Comparison of ENCODE assay signal across 8 mouse cellular contexts in the genomic region with DNA sequence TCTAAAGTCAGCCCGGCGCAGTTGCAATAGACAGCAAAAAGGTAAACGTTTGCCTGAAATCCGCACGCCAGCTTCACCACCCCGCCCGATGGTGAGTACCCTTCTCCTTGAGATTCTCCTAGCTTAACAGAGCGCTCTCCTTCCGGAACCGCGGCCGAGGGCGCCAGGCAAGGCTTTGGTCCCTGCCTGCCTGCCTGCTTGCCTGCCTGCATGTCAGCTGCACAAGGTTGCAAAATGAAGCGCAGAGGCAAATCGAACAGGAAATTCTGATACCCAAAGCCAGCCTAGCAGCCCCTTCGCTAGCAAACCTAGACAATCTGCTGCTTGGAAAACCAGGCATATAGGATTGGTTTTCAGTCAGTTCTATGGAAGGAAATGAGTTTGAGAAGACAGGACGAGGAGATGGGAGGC. TPM values are rescaled to one million over a fixed set of nuclear protein-coding genes. Genes with fewer than 3 reads are reported as not detected.
DNase-seq lines count a peak whose midpoint lies in the region; ATAC-seq and TF ChIP-seq lines count a peak whose summit lies in the region.

No protein-coding gene starts in this region.

- H3K9ac ChIP-seq in heart, embryonic 14.5 days (ENCODE audit: low read length) = peak overlapping the region; percentile 75
- peak overlapping the region; percentile 74 for H3K9ac ChIP-seq in neural tube, embryonic 11.5 days (ENCODE audit: low read length)

- peak overlapping the region; percentile 87 for H3K27ac ChIP-seq in layer of hippocampus, adult 2 months
- H3K27ac ChIP-seq in heart, embryonic 14.5 days (replicated peaks in 1 of 2; ENCODE audit: control insufficient read depth in 1 of 2, insufficient read depth in 1 of 2, low read depth in 2 of 2, low read length in 2 of 2) = peak overlapping the region; percentile 41 to 77
- H3K27ac ChIP-seq in neural tube, embryonic 11.5 days (ENCODE audit: low read depth, low read length) = peak overlapping the region; percentile 86

- no peaks in the 10 kb centered on the region for H3K36me3 ChIP-seq in heart, embryonic 14.5 days (ENCODE audit: control insufficient read depth, insufficient read depth, low read length)
- no peaks in the 10 kb centered on the region for H3K36me3 ChIP-seq in neural tube, embryonic 11.5 days (ENCODE audit: control insufficient read depth, insufficient read depth, low read length)

- H3K4me1 ChIP-seq in heart, embryonic 14.5 days (ENCODE audit: control insufficient read depth in 2 of 2, insufficient read depth in 2 of 2, low read length in 2 of 2) = peaks cover 3 to 5% of the 10 kb centered on the region in 2 experiments; a peak in 3 of 4 replicates
- H3K4me1 ChIP-seq in neural tube, embryonic 11.5 days (ENCODE audit: control insufficient read depth, insufficient read depth, low read length) = peaks cover 18% of the 10 kb centered on the region

- H3K4me3 ChIP-seq in layer of hippocampus, adult 2 months = peak overlapping the region; percentile 52
- peak overlapping the region; percentile 47 to 48 for H3K4me3 ChIP-seq in heart, embryonic 14.5 days (ENCODE audit: control insufficient read depth in 1 of 2, insufficient read depth in 1 of 2, low read depth in 1 of 2, low read length in 2 of 2)
- peak overlapping the region; percentile 56 for H3K4me3 ChIP-seq in neural tube, embryonic 11.5 days (ENCODE audit: low read depth, low read length)

- 2% methylated on average over 17 of the region's 17 CpGs for WGBS in heart, embryonic 14.5 days
- WGBS in neural tube, embryonic 11.5 days = under 1% methylated on average over 17 of the region's 17 CpGs

- no peak for ATAC-seq in heart, embryonic 14.5 days (ENCODE audit: insufficient number of reproducible peaks, insufficient read depth, low FRiP score, low read depth)
- no peak for ATAC-seq in neural tube, embryonic 11.5 days (ENCODE audit: insufficient read depth, low FRiP score, low TSS enrichment)
- ATAC-seq in monocyte, adult 5-6 weeks (replicated peaks; ENCODE audit: insufficient number of reproducible peaks, low FRiP score, low TSS enrichment, poor library complexity, severe bottlenecking) = no peak

- H3K4me2 ChIP-seq in heart, embryonic 14.5 days (ENCODE audit: low read length) = peak overlapping the region; percentile 58
- H3K4me2 ChIP-seq in neural tube, embryonic 11.5 days (ENCODE audit: low read depth) = peak overlapping the region; percentile 56

- H3K9me3 ChIP-seq in heart, embryonic 14.5 days (ENCODE audit: control insufficient read depth, low read length) = no peaks in the 10 kb centered on the region
- no peaks in the 10 kb centered on the region for H3K9me3 ChIP-seq in neural tube, embryonic 11.5 days (ENCODE audit: control insufficient read depth, low read length)

- TF ChIP-seq CTCF in layer of hippocampus, adult 2 months (conservative IDR thresholded peaks at IDR 0.05) = no peak

- no peak for DNase-seq in layer of hippocampus, adult 2 months (ENCODE audit: low spot score in 2 of 2)
- no peak for DNase-seq in layer of hippocampus, postnatal 25 days (ENCODE audit: extremely low spot score in 1 of 2, low spot score in 1 of 2)
- peak; percentile 72 for DNase-seq in adrenal gland, postnatal 25 days
- peak; percentile 77 for DNase-seq in kidney, postnatal 14 days
- DNase-seq in neural tube, embryonic 11.5 days (ENCODE audit: low spot score) = peak; percentile 77
- DNase-seq in frontal cortex, adult 2 months (ENCODE audit: extremely low spot score in 1 of 2, low spot score in 1 of 2) = no peak

- peaks cover 56% of the 10 kb centered on the region for H3K27me3 ChIP-seq in heart, embryonic 14.5 days (ENCODE audit: control insufficient read depth, insufficient read depth, low read length)
- peaks cover 15% of the 10 kb centered on the region for H3K27me3 ChIP-seq in neural tube, embryonic 11.5 days (ENCODE audit: control insufficient read depth, insufficient read depth, low read length)

RNA-seq across cellular contexts. Expression of a gene that starts 1.1 kb away (rescaled TPM):
- 10 to 100 TPM; 35.8 to 48.5 TPM for total RNA-seq in layer of hippocampus, adult 2 months (2021)
- 10 to 100 TPM; 40.8 to 45.1 TPM for total RNA-seq in layer of hippocampus, postnatal 25 days (2021)
- total RNA-seq in adrenal gland, postnatal 25 days (2021) = 101 and 117 TPM in 2 replicates
- polyA plus RNA-seq in heart, embryonic 14.5 days (2014; fragmentation: Nextera tagmentation; extraction: Ambion mirVana) = 28.3 and 32.5 TPM in 2 replicates
- polyA plus RNA-seq in neural tube, embryonic 11.5 days (2014; fragmentation: Nextera tagmentation; extraction: Ambion mirVana) = 88.5 and 95.9 TPM in 2 replicates
- not detected in 3 replicates for total RNA-seq in monocyte, adult 5-6 weeks (2017)
- 29.0 and 30.2 TPM in 2 replicates for polyA plus RNA-seq in frontal cortex, adult 2 months (2012; rRNA removed)

Comparison
In these comparisons a context has a peak if more than half of its experiments do, and no peak if none do; other contexts are left out.
1. DNase-seq: peak in adrenal gland, postnatal 25 days (single experiment), kidney, postnatal 14 days (single experiment) and neural tube, embryonic 11.5 days (single experiment); none in layer of hippocampus, adult 2 months (0 of 2), layer of hippocampus, postnatal 25 days (0 of 2) and frontal cortex, adult 2 months (0 of 2).
2. RNA of a gene that starts 1.1 kb away (total RNA-seq): 101 to 117 TPM in adrenal gland, postnatal 25 days, 35.8 to 48.5 TPM in layer of hippocampus, adult 2 months and 40.8 to 45.1 TPM in layer of hippocampus, postnatal 25 days; not detected in monocyte, adult 5-6 weeks; every median in the first group is over 10 times any median in the second.
3. Peak in every context shown above with its lines, with median percentiles within 50 percentile points of each other: H3K27ac ChIP-seq and H3K4me3 ChIP-seq.